Mouse (Mus musculus): ENCODE measurements at regions not wholly inside any gene's neighbourhood (a gene's known extent, or its start where the extent isn't known, plus 50 kb on each side); places are given as distances from the start of the nearest gene placed in this dataset.

DNA sequence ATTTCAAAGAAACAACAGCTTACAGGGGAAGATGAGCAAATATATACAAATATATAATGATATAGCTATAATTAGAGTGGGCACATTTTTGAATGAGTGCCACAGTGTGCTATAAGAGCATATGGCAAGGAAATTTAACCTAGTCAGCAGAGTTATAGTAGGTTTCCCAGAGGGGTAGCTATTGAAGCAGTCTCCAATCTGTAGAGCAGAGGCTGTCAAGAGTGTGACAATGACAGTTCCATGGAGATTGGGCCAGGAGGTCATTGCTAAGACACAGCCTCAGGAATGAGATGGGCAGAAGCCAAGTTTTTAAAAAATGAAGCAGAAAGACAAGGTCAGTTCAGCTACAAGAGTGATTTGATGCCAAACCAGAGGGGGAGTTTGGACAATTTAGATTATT, 839.4 kb downstream of the Stpg2 start:
- TF ChIP-seq CTCF (IDR thresholded peaks at IDR 0.05; ENCODE audit: low read depth) (no peak), EP300 (optimal IDR thresholded peaks at IDR 0.05) (no peak)
